Mouse (Mus musculus) testis, adult 2 months (tissue): Measurements from ENCODE around the gene Pou2f2. TPM values are rescaled to one million over a fixed set of nuclear protein-coding genes. Genes with fewer than 3 reads are reported as not detected.
"Not testable (repeated sequence)": the region's sequence is repeated elsewhere in the genome, so short reads cannot be mapped to it uniquely, and the experiment has no call there.

Experiments
- H3K27ac ChIP-seq: fragments of 200-500 bp; 2 replicates; pipeline ENCODE4 v1.5.1; 2012; ENCODE audit warnings: low read depth, low read length; ENCODE audit not compliant: control insufficient read depth, insufficient read depth
- H3K27me3 ChIP-seq: fragments of 200-500 bp; 2 replicates; pipeline ENCODE4 v1.6.1; 2012; ENCODE audit warnings: mild to moderate bottlenecking, low read length, moderate library complexity; ENCODE audit not compliant: control insufficient read depth, insufficient read depth
- H3K36me3 ChIP-seq: fragments of 200-500 bp; 2 replicates; pipeline ENCODE4 v1.6.1; 2012; ENCODE audit warnings: mild to moderate bottlenecking, low read length; ENCODE audit not compliant: control insufficient read depth, insufficient read depth
- H3K4me1 ChIP-seq: fragments of 200-500 bp; 2 replicates; pipeline ENCODE4 v1.6.1; 2012; ENCODE audit warnings: low read length; ENCODE audit not compliant: control insufficient read depth, insufficient read depth
- H3K4me3 ChIP-seq: fragments of 200-500 bp; 2 replicates; pipeline ENCODE4 v1.5.1; 2012; ENCODE audit warnings: low read depth, mild to moderate bottlenecking, low read length, moderate library complexity, mixed read lengths; ENCODE audit not compliant: control insufficient read depth
- CTCF ChIP-seq: fragments of 200-500 bp; IDR thresholded peaks from 2 replicates; pipeline ENCODE4 v1.5.1; 2012; ENCODE audit warnings: low read depth, mild to moderate bottlenecking, inconsistent platforms, low read length, moderate library complexity; ENCODE audit not compliant: control insufficient read depth, insufficient read depth, insufficient replicate concordance
- POLR2A ChIP-seq: fragments of 200-500 bp; IDR thresholded peaks from 2 replicates; pipeline ENCODE4 v1.6.1; 2012; ENCODE audit warnings: low read depth, mild to moderate bottlenecking, inconsistent platforms, low read length, moderate library complexity; ENCODE audit not compliant: control insufficient read depth
- polyA plus RNA-seq: library from polyadenylated mRNA; depleted of rRNA; stranded (reverse); fragments of >200 nt; gene quantifications from 2 replicates; pipeline ENCODE4 v1.2.3, GENCODE M21; 2012; rRNA removed

The Pou2f2 gene
- polyA plus RNA-seq, 1 experiment: 8.3 TPM

GRCm38 (mm10) chr7:25057888-25058287 lies 121.6 kb downstream of the Pou2f2 start:
- H3K4me1 ChIP-seq: no peaks in the 10 kb centered on the region
- H3K27me3 ChIP-seq: no peaks in the 10 kb centered on the region
- H3K4me3 ChIP-seq: no peak overlapping the region
- H3K36me3 ChIP-seq: peaks cover 14% of the 10 kb centered on the region
- H3K27ac ChIP-seq: no peak overlapping the region
- TF ChIP-seq POLR2A (no peak), CTCF (no peak)

GRCm38 (mm10) chr7:25056951-25057350 lies 122.6 kb downstream of the Pou2f2 start:
- TF ChIP-seq CTCF: no peak
- H3K36me3 ChIP-seq: peaks cover 14% of the 10 kb centered on the region

GRCm38 (mm10) chr7:25052587-25052986 lies 126.9 kb downstream of the Pou2f2 start:
- Histone ChIP-seq H3K4me3 (no peak overlapping the region), H3K4me1 (no peaks in the 10 kb centered on the region), H3K27ac (no peak overlapping the region), H3K36me3 (peaks cover 9% of the 10 kb centered on the region), H3K27me3 (no peaks in the 10 kb centered on the region)
- no peak for TF ChIP-seq CTCF
- TF ChIP-seq POLR2A: no peak

More at GRCm38 (mm10) chr7:25056951-25057350, 122.6 kb downstream of the Pou2f2 start:
- Histone ChIP-seq H3K27me3 (no peaks in the 10 kb centered on the region), H3K4me3 (no peak overlapping the region), H3K4me1 (no peaks in the 10 kb centered on the region), H3K27ac (no peak overlapping the region)

- Histone ChIP-seq H3K4me1 (no peaks in the 10 kb centered on the region), H3K27me3 (no peaks in the 10 kb centered on the region), H3K27ac (no peak overlapping the region), H3K4me3 (no peak overlapping the region), H3K36me3 (peaks cover 3% of the 10 kb centered on the region)
- TF ChIP-seq CTCF (no peak), POLR2A (no peak)
Observed at GRCm38 (mm10) chr7:25049295-25049930, 130.1 kb downstream of the Pou2f2 start.

- peaks cover 4% of the 10 kb centered on the region for H3K36me3 ChIP-seq
- TF ChIP-seq CTCF: no peak
- TF ChIP-seq POLR2A: no peak
- no peak overlapping the region for H3K27ac ChIP-seq
- H3K27me3 ChIP-seq: no peaks in the 10 kb centered on the region
- H3K4me1 ChIP-seq: no peaks in the 10 kb centered on the region
- H3K4me3 ChIP-seq: no peak overlapping the region
Observed at GRCm38 (mm10) chr7:25047363-25047762, 132.2 kb downstream of the Pou2f2 start.

- H3K36me3 ChIP-seq, H3K4me1 ChIP-seq, H3K4me3 ChIP-seq, H3K27me3 ChIP-seq, H3K27ac ChIP-seq: not testable (repeated sequence)
Observed at GRCm38 (mm10) chr7:25044599-25044998, 134.9 kb downstream of the Pou2f2 start.

- Histone ChIP-seq H3K27me3 (no peaks in the 10 kb centered on the region), H3K4me3 (no peak overlapping the region), H3K27ac (no peak overlapping the region), H3K36me3 (peaks cover 1% of the 10 kb centered on the region; the same call in 1 of the 2 replicates), H3K4me1 (no peaks in the 10 kb centered on the region)
- TF ChIP-seq POLR2A: no peak
- TF ChIP-seq CTCF: no peak
Observed at GRCm38 (mm10) chr7:25041921-25042320, 137.6 kb downstream of the Pou2f2 start.

Other genes starting within 250 kb of the Pou2f2 start
- 1.3 and 1.6 TPM in 2 replicates for gene Gm4881, start 235.2 kb downstream of the Pou2f2 start, polyA plus RNA-seq
- gene Rabac1, start 207.0 kb downstream of the Pou2f2 start, polyA plus RNA-seq: 377 and 423 TPM in 2 replicates
- gene Atp1a3, start 173.8 kb downstream of the Pou2f2 start, polyA plus RNA-seq: 0.38 and 0.44 TPM in 2 replicates
- gene Grik5, start 107.4 kb downstream of the Pou2f2 start, polyA plus RNA-seq: 83.7 and 86.7 TPM in 2 replicates
- gene Zfp574, start 107.2 kb downstream of the Pou2f2 start, polyA plus RNA-seq: 267 and 276 TPM in 2 replicates
- 26.0 and 27.1 TPM in 2 replicates for gene Dedd2, start 40.9 kb upstream of the Pou2f2 start, polyA plus RNA-seq
- 29.4 and 31.9 TPM in 2 replicates for gene Zfp526, start 41.7 kb upstream of the Pou2f2 start, polyA plus RNA-seq
- gene Gsk3a, start 58.1 kb upstream of the Pou2f2 start, polyA plus RNA-seq: 91.9 and 94.8 TPM in 2 replicates
- gene Erf, start 71.0 kb upstream of the Pou2f2 start, polyA plus RNA-seq: 40.4 and 44.1 TPM in 2 replicates
- 41.8 and 42.1 TPM in 2 replicates for gene Cic, start 88.0 kb upstream of the Pou2f2 start, polyA plus RNA-seq
- 37.1 and 44.4 TPM in 2 replicates for gene Pafah1b3, start 118.3 kb upstream of the Pou2f2 start, polyA plus RNA-seq
- 83.0 and 90.6 TPM in 2 replicates for gene Prr19, start 121.7 kb upstream of the Pou2f2 start, polyA plus RNA-seq
- gene Tmem145, start 126.4 kb upstream of the Pou2f2 start, polyA plus RNA-seq: 1.3 TPM in 2 replicates
- 13.0 and 17.0 TPM in 2 replicates for gene Megf8, start 137.4 kb upstream of the Pou2f2 start, polyA plus RNA-seq
- gene Cnfn, start 190.0 kb upstream of the Pou2f2 start, polyA plus RNA-seq: 0.26 TPM in 1 of 2 replicates, not detected in the other
- gene Lipe, start 219.0 kb upstream of the Pou2f2 start, polyA plus RNA-seq: 250 and 254 TPM in 2 replicates
- not detected in 2 replicates for gene Cxcl17, start 233.2 kb upstream of the Pou2f2 start, polyA plus RNA-seq